In genomic region chr2:70902196-70902595, GRCm38 (mm10) we compare ENCODE assay signal across 11 mouse cellular contexts.
"Had no signal": no experiment of that assay in that cellular context is flagged by ENCODE, and none has a peak within 500 bp of the region (broad histone marks: within the 10 kb centered on the region; RNA-seq: fewer than 3 reads in every experiment).

No protein-coding gene starts in this region.

- ATAC-seq: liver, postnatal 0 days; midbrain, embryonic 13.5 days had no signal

- H3K9ac ChIP-seq: limb, embryonic 12.5 days; liver, embryonic 13.5 days; liver, postnatal 0 days; lung, embryonic 15.5 days; midbrain, embryonic 13.5 days; stomach, embryonic 15.5 days had no signal

- H3K36me3 ChIP-seq: limb, embryonic 12.5 days; liver, embryonic 13.5 days; lung, embryonic 15.5 days; midbrain, embryonic 13.5 days; stomach, embryonic 15.5 days had no signal

- H3K4me3 ChIP-seq: limb, embryonic 12.5 days; liver, embryonic 13.5 days; megakaryocyte, embryonic 14.5 days; midbrain, embryonic 13.5 days had no signal

- DNase-seq: liver; liver, embryonic 13.5 days; liver, postnatal 0 days; lung, postnatal 14 days; thymus, postnatal 14 days had no signal

- H3K4me2 ChIP-seq: limb, embryonic 12.5 days; midbrain, embryonic 13.5 days had no signal

- H3K9me3 ChIP-seq: limb, embryonic 12.5 days; liver, embryonic 13.5 days; lung, embryonic 15.5 days; midbrain, embryonic 13.5 days; stomach, embryonic 15.5 days had no signal

- H3K4me1 ChIP-seq: liver, embryonic 13.5 days; lung, embryonic 15.5 days; midbrain, embryonic 13.5 days; stomach, embryonic 15.5 days had no signal

- H3K27ac ChIP-seq: limb, embryonic 12.5 days; liver, embryonic 13.5 days; lung, embryonic 15.5 days; macrophage; midbrain, embryonic 13.5 days; stomach, embryonic 15.5 days had no signal

- H3K27me3 ChIP-seq: limb, embryonic 12.5 days; lung, embryonic 15.5 days; midbrain, embryonic 13.5 days; stomach, embryonic 15.5 days had no signal
